Mouse (Mus musculus): ENCODE results near the gene Npepps. TPM values are rescaled to one million over a fixed set of nuclear protein-coding genes. Genes with fewer than 3 reads are reported as not detected.
"Not testable (repeated sequence)": the region's sequence is repeated elsewhere in the genome, so short reads cannot be mapped to it uniquely, and the experiment has no call there.

The Npepps gene
- total RNA-seq (2021): 10 to 100 TPM; 51.5 to 56.9 TPM
- long read RNA-seq, experiment 1, full-length matches to known transcripts: 10 of 31 reads
- long read RNA-seq, experiment 1, partial matches to known transcripts: 4 of 31 reads
- long read RNA-seq, experiment 1, other reads (novel, unspliced or antisense): 17 of 31 reads
- long read RNA-seq, experiment 2, full-length matches to known transcripts: 9 of 23 reads
- long read RNA-seq, experiment 2, partial matches to known transcripts: 4 of 23 reads
- long read RNA-seq, experiment 2, other reads (novel, unspliced or antisense): 10 of 23 reads

DNA sequence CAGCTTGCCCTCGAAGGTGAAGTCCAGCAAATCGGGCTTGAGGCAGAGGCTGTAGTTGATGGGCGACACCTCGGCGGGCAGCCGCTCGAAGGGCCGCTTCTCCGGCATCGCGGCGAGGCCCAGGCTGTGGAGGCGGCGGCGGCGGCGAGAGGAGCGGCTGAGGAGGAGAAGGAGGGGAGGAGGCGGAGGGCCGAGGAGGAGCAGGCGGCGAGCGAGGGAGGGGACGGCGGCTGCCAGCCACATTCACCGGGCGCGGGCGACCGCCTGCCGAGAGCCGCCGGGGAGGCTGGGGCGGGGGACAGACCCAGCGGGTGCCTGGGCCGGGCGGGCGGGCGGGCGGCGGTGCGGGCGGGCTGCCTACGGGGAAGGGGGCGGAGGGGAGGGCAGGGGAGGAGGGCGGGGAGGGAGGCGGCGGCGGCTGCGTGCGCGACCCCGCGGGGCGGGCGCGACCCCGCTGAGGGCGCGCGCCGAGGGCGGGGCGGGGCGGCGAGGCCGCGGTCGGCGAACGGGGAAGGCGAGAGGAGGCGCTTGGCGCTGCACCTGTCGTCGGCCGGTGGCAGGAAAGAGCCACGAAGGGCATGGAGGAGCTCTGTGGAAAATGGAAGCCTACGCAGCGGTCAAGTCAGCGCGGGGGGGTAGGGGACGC is at the start of gene Npepps:
TSS of gene Npepps (minus strand) at position 423 of the 646 bp plus-strand sequence.
- intact Hi-C loops (cut with DNase I): loop anchor here (1.0 kb wide), 1 partner anchor 30 kb away; no protein-coding TSS in a partner anchor
- peak; percentile 66 to 69 for DNase-seq

- intact Hi-C loops (cut with DNase I): loop anchor here (5.0 kb wide), 1 partner anchor 131 kb away; no protein-coding TSS in a partner anchor
- DNase-seq: peak; percentile 47 to 49
Measured at GRCm38 (mm10) chr11:97328148-97328547, 47.7 kb upstream of the Npepps start.

DNA sequence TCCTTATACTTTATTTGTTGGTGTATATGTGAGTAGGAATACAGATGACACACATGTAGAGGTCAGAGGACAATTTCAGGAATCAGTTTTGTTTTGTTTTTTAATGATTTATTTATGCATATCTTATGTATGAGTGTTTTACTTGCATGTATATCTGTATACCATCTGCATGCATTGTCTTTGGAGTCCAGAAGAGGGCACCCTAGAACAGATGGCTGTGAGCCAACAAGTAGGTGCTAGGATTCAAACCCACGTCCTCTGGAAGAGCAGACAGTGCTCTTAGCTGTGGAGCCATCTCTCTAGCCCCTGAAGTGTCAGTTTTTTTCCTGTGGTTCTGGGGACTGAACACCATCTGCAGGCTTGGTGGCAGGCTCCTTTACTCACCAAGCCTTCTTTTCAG is 44.8 kb upstream of the Npepps start:
- no peak for DNase-seq
- intact Hi-C loops (cut with DNase I): loop anchor here (5.0 kb wide), 1 partner anchor 128 kb away; no protein-coding TSS in a partner anchor

- intact Hi-C loops (cut with DNase I); DNase-seq: not testable (repeated sequence)
Measured at GRCm38 (mm10) chr11:97321894-97322600, 41.6 kb upstream of the Npepps start.

- intact Hi-C loops (cut with DNase I): no loop called here
Measured at GRCm38 (mm10) chr11:97321197-97321596, 40.8 kb upstream of the Npepps start.

GRCm38 (mm10) chr11:97315504-97316503 is 35.4 kb upstream of the Npepps start, which contains the start of gene Mrpl45:
Mrpl45 (plus strand) TSS chr11:97315716.
- intact Hi-C loops (cut with DNase I): no loop called here
- peak; percentile 97 to 99 for DNase-seq

More at GRCm38 (mm10) chr11:97321197-97321596, 40.8 kb upstream of the Npepps start:
- DNase-seq: no peak

- no peak for DNase-seq
- intact Hi-C loops (cut with DNase I): loop anchor here (5.0 kb wide), 1 partner anchor 98 kb away; no protein-coding TSS in a partner anchor
Measured at GRCm38 (mm10) chr11:97314751-97315503, 34.5 kb upstream of the Npepps start.

GRCm38 (mm10) chr11:97314110-97314509 is 33.7 kb upstream of the Npepps start:
- intact Hi-C loops (cut with DNase I): loop anchor here (5.0 kb wide), 1 partner anchor 97 kb away; no protein-coding TSS in a partner anchor
- no peak for DNase-seq

GRCm38 (mm10) chr11:97312871-97313270 is 32.4 kb upstream of the Npepps start:
- DNase-seq: not testable (repeated sequence)
- intact Hi-C loops (cut with DNase I): loop anchor here (5.0 kb wide), 1 partner anchor 96 kb away; no protein-coding TSS in a partner anchor

GRCm38 (mm10) chr11:97310895-97311631 is 30.6 kb upstream of the Npepps start:
- intact Hi-C loops (cut with DNase I): loop anchor here (1.0 to 5.0 kb wide), 2 partner anchors 31 to 94 kb away; partner anchors contain the start of gene Npepps
- peak; percentile 23 to 37 for DNase-seq

DNA sequence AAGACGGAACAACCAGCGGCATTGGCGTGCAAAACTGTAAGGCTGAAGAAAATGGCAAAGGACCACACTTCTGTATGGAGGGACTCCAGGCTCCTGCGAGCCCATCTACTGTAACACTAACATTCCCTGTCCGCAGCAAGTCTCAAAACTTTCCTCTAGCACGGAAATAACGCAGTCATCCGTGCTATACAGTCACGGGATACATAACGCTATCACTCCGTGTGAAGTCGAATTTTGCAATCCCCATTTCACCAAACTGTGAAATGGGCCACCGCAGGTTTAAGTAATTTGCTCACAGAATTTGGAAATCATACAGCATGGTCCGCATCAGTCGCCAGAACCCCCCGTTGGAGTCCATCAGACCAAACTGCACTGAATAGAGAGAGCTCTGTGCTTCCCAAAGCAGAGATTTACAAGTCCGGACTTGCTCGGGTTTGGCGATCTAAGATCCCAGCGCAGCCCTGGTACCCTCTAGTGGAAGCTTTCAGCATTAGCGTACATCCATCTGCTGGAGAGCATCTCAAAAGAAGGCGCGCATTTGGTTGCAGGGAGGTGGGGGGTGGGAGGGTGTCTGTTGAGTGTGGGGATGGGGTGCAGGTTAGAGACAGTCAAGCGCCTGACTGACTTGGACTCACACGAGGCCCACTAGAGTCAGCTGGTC is 29.6 kb upstream of the Npepps start:
- intact Hi-C loops (cut with DNase I): loop anchor here (1.0 to 5.0 kb wide), 2 partner anchors 30 to 93 kb away; partner anchors contain the start of gene Npepps
- DNase-seq: peak; percentile 63 to 66

DNA sequence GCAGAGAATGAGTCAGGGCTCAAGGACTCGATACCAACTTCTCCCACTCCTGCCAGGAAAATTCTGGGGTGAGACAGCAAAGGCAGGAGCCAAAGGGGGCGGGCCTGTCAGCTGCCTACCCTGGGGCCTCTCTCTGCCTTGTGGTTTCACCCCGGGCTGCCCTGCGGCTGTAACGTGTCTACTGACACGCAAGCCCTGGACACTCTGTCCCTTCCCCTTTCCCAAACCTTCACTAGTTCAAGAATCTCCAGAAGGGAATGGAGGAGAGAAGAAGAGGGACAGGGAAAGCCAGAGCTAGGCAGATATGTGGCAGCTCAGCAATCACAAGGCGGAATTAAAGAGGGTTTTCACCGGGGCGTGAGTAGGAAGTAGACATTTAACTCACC is 29.0 kb upstream of the Npepps start:
- DNase-seq: peak; percentile 68 to 81
- intact Hi-C loops (cut with DNase I): no loop called here

- DNase-seq: no peak
- intact Hi-C loops (cut with DNase I): no loop called here
Measured at GRCm38 (mm10) chr11:97308806-97309450, 28.5 kb upstream of the Npepps start.

- no peak for DNase-seq
- intact Hi-C loops (cut with DNase I): no loop called here
Measured at GRCm38 (mm10) chr11:97307294-97308069, 27.0 kb upstream of the Npepps start.

DNA sequence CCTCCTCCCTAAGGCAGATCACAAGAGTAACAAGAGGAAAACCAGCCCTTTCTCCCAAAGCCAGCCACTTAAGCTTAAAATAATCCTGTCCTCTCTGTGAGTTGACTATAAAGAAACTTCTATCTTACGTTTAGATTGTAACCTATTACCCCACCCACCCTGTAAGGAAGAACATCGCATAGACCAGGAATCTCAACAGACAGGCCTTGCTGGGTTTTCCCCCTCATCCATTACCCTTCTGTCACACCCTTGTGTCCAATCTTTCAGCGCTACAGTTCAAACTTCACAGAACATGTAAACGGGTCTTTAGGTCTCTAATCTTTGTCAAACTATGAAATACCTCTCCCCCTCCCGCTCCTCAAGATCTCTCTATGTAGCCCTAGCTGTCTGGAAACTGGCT is 24.2 kb upstream of the Npepps start:
- intact Hi-C loops (cut with DNase I): loop anchor here (5.0 kb wide), 1 partner anchor 102 kb away; no protein-coding TSS in a partner anchor
- DNase-seq: no peak

GRCm38 (mm10) chr11:97302231-97302781 is 21.9 kb upstream of the Npepps start:
- intact Hi-C loops (cut with DNase I): loop anchor here (5.0 kb wide), 1 partner anchor 100 kb away; no protein-coding TSS in a partner anchor
- DNase-seq: peak in 1 of 2 experiments; percentile 27

Measured in gastrocnemius, postnatal 36 days (tissue).